Mouse (Mus musculus) heart, embryonic 12.5 days (tissue): ENCODE measurements around the gene Akap7. TPM values are rescaled to one million over a fixed set of nuclear protein-coding genes. Genes with fewer than 3 reads are reported as not detected.

Source experiments
- polyA plus RNA-seq: library from polyadenylated mRNA; unstranded; fragments of >200 nt; fragmentation: Nextera tagmentation; extraction: Ambion mirVana; gene quantifications from 2 replicates; pipeline ENCODE4 v1.2.1, GENCODE M21; 2016

The Akap7 gene
- polyA plus RNA-seq, 1 experiment from 2014 or later: 38.6 TPM

Other genes with a start within 250 kb of the Akap7 start
- gene Epb41l2, start 51.9 kb upstream of the Akap7 start, polyA plus RNA-seq: 61.4 and 64.3 TPM in 2 replicates
- not detected in 2 replicates for gene Smlr1, start 228.4 kb upstream of the Akap7 start, polyA plus RNA-seq